Mouse (Mus musculus) olfactory bulb, adult 2 months (tissue): Measurements from ENCODE around the gene Cdk5rap3.

Experiments used
- CTCF ChIP-seq: fragments of 200-500 bp; IDR thresholded peaks from 2 replicates; pipeline ENCODE4 v1.5.1; 2012; ENCODE audit warnings: low read depth, mild to moderate bottlenecking, low read length, moderate library complexity; ENCODE audit not compliant: insufficient read depth
- POLR2A ChIP-seq: fragments of 200-500 bp; IDR thresholded peaks from 2 replicates; pipeline ENCODE4 v1.6.1; 2012; ENCODE audit warnings: mild to moderate bottlenecking, low read depth, low read length, moderate library complexity; ENCODE audit not compliant: insufficient read depth

GRCm38 (mm10) chr11:96929766-96930331 lies 13.6 kb upstream of the Cdk5rap3 start:
- TF ChIP-seq CTCF, result no peak
- TF ChIP-seq POLR2A, result no peak
